Mouse (Mus musculus) lung, embryonic 16.5 days (tissue): ENCODE data around the gene Cacna1e. TPM values are rescaled to one million over a fixed set of nuclear protein-coding genes. Genes with fewer than 3 reads are reported as not detected.

Experiments used
- ATAC-seq: fragments of 200-750 bp; cut with Nextera tagmentation; 2 replicates; pipeline ENCODE4 v1.8.0; 2017; ENCODE audit warnings: low read depth, mild to moderate bottlenecking, moderate library complexity
- H3K27ac ChIP-seq: fragments of 300-500 bp; sonication (generic); 2 replicates; pipeline ENCODE4 v1.5.1; 2014; ENCODE audit warnings: mild to moderate bottlenecking, control low read depth, low read length
- H3K27me3 ChIP-seq: fragments of 300-500 bp; sonication (generic); 2 replicates; pipeline ENCODE4 v1.6.1; 2014; ENCODE audit warnings: low read depth, low read length, mixed read lengths; ENCODE audit not compliant: control insufficient read depth, insufficient read depth
- H3K36me3 ChIP-seq: fragments of 300-500 bp; sonication (generic); 2 replicates; pipeline ENCODE4 v1.6.1; 2014; ENCODE audit warnings: low read length; ENCODE audit not compliant: control insufficient read depth, insufficient read depth
- H3K4me1 ChIP-seq: fragments of 300-500 bp; sonication (generic); replicated peaks from 2 replicates; pipeline ENCODE4 v1.6.1; 2014; ENCODE audit warnings: low read length, mixed read lengths; ENCODE audit not compliant: control insufficient read depth, insufficient read depth
- H3K4me2 ChIP-seq: fragments of 300-500 bp; sonication (generic); 2 replicates; pipeline ENCODE4 v1.6.1; 2014; ENCODE audit warnings: low read depth, low read length, control low read depth
- H3K4me3 ChIP-seq: fragments of 300-500 bp; sonication (generic); 2 replicates; pipeline ENCODE4 v1.5.1; 2014; ENCODE audit warnings: mild to moderate bottlenecking, low read length, control low read depth
- H3K9ac ChIP-seq: fragments of 300-500 bp; sonication (generic); 2 replicates; pipeline ENCODE4 v1.6.1; 2014; ENCODE audit warnings: low read length, control low read depth
- H3K9me3 ChIP-seq: fragments of 300-500 bp; sonication (generic); 2 replicates; pipeline ENCODE4 v1.6.1; 2016; ENCODE audit warnings: low read length; ENCODE audit not compliant: control insufficient read depth
- WGBS: fragments of 180-500 bp; shearing (Covaris S2); extraction: QIAGEN DNeasy Blood & Tissue Kit; methylation state at CpG from one replicate; pipeline ENCODE4 v1.1.7; 2014; 5-methylcytosine and 5-hydroxymethylcytosine counted together
- polyA plus RNA-seq: library from polyadenylated mRNA; unstranded; fragments of >200 nt; fragmentation: Nextera tagmentation; extraction: Ambion mirVana; gene quantifications from 2 replicates; pipeline ENCODE4 v1.2.1, GENCODE M21; 2015

Cacna1e gene
- polyA plus RNA-seq, 1 experiment from 2014 or later = 0.19 TPM

DNA sequence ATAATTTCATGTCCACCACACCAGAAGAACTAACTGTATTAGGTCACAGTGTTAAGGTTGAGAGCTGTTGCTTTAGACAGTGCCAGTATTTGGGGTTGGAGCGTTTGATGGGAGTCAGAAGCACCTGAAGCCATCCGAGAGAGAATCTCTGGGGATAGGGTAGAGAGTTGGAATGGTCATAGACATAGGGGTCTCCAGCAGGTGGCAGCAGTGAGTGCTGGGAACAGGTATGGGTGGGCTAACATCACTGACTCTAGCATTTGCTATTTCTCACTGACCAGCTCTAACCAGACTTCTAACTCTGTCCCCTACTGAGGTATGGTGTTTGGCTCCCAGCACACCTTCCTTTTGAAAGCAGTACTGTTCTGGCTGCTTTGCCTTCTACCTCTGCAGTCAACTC is 87.6 kb downstream of the Cacna1e start:
- Histone ChIP-seq H3K27me3 (no peaks in the 10 kb centered on the region), H3K27ac (no peak overlapping the region), H3K4me1 (peaks cover 3% of the 10 kb centered on the region; the same call in 1 of the 2 replicates), H3K4me2 (no peak overlapping the region), H3K9ac (no peak overlapping the region), H3K36me3 (no peaks in the 10 kb centered on the region), H3K9me3 (no peaks in the 10 kb centered on the region), H3K4me3 (no peak overlapping the region)
- no peak for ATAC-seq
- 59% methylated on average over 2 of the region's 2 CpGs for WGBS

DNA sequence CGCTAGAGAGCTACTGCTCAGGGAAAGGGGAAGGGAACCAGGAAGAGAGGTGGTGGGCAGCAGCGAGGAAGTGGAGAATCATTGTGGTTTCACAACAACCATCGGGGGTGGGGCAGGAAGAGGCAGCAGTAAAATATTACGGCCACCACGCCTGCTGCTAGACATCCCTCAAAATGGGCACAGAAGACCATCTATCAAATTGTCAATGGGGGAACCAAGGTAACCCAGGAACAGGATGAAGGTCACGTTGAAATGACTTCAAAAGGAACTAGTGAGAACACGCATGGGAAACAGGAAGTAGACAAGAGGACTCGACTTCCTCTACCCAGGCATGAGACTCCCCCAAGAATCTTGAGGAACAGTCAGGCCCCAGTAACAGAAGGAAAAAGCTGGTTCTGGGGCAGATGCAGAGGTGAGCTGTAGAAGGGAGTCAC is 89.8 kb downstream of the Cacna1e start:
- ATAC-seq = no peak
- peaks cover 3% of the 10 kb centered on the region; the same call in 1 of the 2 replicates for H3K4me1 ChIP-seq
- no peaks in the 10 kb centered on the region for H3K36me3 ChIP-seq
- H3K9ac ChIP-seq = no peak overlapping the region
- 65% methylated on average over 8 of the region's 8 CpGs for WGBS
- H3K27me3 ChIP-seq = no peaks in the 10 kb centered on the region
- H3K4me3 ChIP-seq = no peak overlapping the region
- H3K9me3 ChIP-seq = no peaks in the 10 kb centered on the region
- no peak overlapping the region for H3K27ac ChIP-seq
- no peak overlapping the region for H3K4me2 ChIP-seq

GRCm38 (mm10) chr1:154791544-154792174 is 92.6 kb downstream of the Cacna1e start:
- Histone ChIP-seq H3K36me3 (no peaks in the 10 kb centered on the region), H3K4me1 (peaks cover 5% of the 10 kb centered on the region; the same call in 1 of the 2 replicates), H3K27me3 (no peaks in the 10 kb centered on the region), H3K4me3 (no peak overlapping the region), H3K9me3 (no peaks in the 10 kb centered on the region), H3K9ac (no peak overlapping the region), H3K27ac (peak overlapping the region; percentile 35), H3K4me2 (no peak overlapping the region)
- 0 out of 2 replicates have a peak, but pooled peaks have one; percentile 34 for ATAC-seq
- 49% methylated on average over 13 of the region's 13 CpGs for WGBS

GRCm38 (mm10) chr1:154788491-154788890 is 95.8 kb downstream of the Cacna1e start:
- 74% methylated on average over 4 of the region's 4 CpGs for WGBS
- Histone ChIP-seq H3K4me2 (no peak overlapping the region), H3K36me3 (no peaks in the 10 kb centered on the region), H3K4me1 (peaks cover 5% of the 10 kb centered on the region; the same call in 1 of the 2 replicates), H3K9me3 (no peaks in the 10 kb centered on the region), H3K27me3 (no peaks in the 10 kb centered on the region), H3K9ac (no peak overlapping the region), H3K27ac (no peak overlapping the region), H3K4me3 (no peak overlapping the region)
- no peak for ATAC-seq

- Histone ChIP-seq H3K27ac (no peak overlapping the region), H3K4me2 (no peak overlapping the region), H3K36me3 (no peaks in the 10 kb centered on the region), H3K9me3 (no peaks in the 10 kb centered on the region), H3K27me3 (no peaks in the 10 kb centered on the region), H3K4me1 (peaks cover 5% of the 10 kb centered on the region; the same call in 1 of the 2 replicates), H3K4me3 (no peak overlapping the region), H3K9ac (no peak overlapping the region)
- 4% methylated on average over 5 of the region's 5 CpGs for WGBS
- ATAC-seq = peak; percentile 53
Observed at GRCm38 (mm10) chr1:154788069-154788468, 96.2 kb downstream of the Cacna1e start.

DNA sequence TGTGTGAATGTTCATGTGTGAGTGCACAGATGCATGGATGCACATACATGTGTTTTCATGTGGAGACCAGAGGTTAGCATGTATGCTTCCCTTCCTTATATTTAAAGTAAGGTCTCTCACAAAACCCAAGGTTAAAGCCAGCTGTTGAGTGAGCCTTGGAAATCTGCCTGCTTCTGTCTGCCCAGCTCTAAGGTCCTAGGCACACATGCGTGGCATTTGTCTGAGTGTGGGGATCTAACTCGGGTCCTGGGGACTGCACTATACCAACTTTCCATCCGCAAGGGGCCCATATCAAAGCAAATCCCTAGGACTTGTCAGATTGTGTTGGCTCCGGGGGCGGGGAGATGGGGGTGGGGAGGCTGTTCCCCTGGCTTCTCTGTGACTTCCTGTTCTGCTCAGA is 96.9 kb downstream of the Cacna1e start:
- Histone ChIP-seq H3K27ac (no peak overlapping the region), H3K4me1 (peaks cover 5% of the 10 kb centered on the region; the same call in 1 of the 2 replicates), H3K27me3 (no peaks in the 10 kb centered on the region), H3K4me3 (no peak overlapping the region), H3K9me3 (no peaks in the 10 kb centered on the region), H3K36me3 (no peaks in the 10 kb centered on the region), H3K4me2 (no peak overlapping the region), H3K9ac (no peak overlapping the region)
- ATAC-seq = no peak
- 40% methylated on average over 5 of the region's 5 CpGs for WGBS

- H3K4me1 ChIP-seq = 0 out of 2 replicates have a peak, but pooled peaks cover 2% of the 10 kb centered on the region
- whole genome bisulfite sequencing = 8% methylated on average over 4 of the region's 4 CpGs
- no peaks in the 10 kb centered on the region for H3K36me3 ChIP-seq
- H3K4me2 ChIP-seq = peak overlapping the region; percentile 34
- H3K9ac ChIP-seq = 0 out of 2 replicates have a peak overlapping the region, but pooled peaks have one; percentile 42
- H3K27ac ChIP-seq = no peak overlapping the region
- no peaks in the 10 kb centered on the region for H3K27me3 ChIP-seq
- H3K4me3 ChIP-seq = no peak overlapping the region
- ATAC-seq = peak; percentile 58
- H3K9me3 ChIP-seq = no peaks in the 10 kb centered on the region
Observed at GRCm38 (mm10) chr1:154786243-154786669, 98.0 kb downstream of the Cacna1e start.

GRCm38 (mm10) chr1:154784862-154785261 is 99.4 kb downstream of the Cacna1e start:
- Histone ChIP-seq H3K4me1 (0 out of 2 replicates have a peak, but pooled peaks cover 2% of the 10 kb centered on the region), H3K27me3 (no peaks in the 10 kb centered on the region), H3K4me3 (no peak overlapping the region), H3K9me3 (no peaks in the 10 kb centered on the region), H3K27ac (no peak overlapping the region), H3K4me2 (no peak overlapping the region), H3K9ac (no peak overlapping the region), H3K36me3 (no peaks in the 10 kb centered on the region)
- ATAC-seq = no peak
- WGBS = 14% methylated on average over 12 of the region's 12 CpGs

DNA sequence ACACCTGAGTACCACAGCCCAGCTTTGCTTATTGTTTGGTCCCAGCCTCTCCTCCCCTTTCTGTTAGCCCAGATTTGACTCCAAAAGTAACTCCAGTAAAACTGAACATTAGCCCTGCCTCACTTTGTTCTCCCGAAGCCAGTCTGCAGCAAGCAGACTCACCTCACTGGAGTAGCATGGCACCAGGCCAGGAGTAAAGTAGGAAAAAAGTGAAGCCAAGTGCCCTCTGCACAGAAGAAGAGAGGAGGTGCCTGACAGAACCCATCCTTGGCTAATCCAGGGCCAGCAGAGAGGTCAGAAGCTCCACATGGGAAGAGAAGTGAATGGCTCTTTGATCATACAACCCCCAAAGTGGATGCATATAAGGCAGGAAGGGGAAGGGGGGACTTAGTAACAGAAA is 100.8 kb downstream of the Cacna1e start:
- H3K27me3 ChIP-seq = no peaks in the 10 kb centered on the region
- 39% methylated on average over 1 of the region's 1 CpGs for WGBS
- no peak overlapping the region for H3K4me2 ChIP-seq
- no peak overlapping the region for H3K9ac ChIP-seq
- H3K4me1 ChIP-seq = no peaks in the 10 kb centered on the region
- H3K9me3 ChIP-seq = no peaks in the 10 kb centered on the region
- no peak overlapping the region for H3K27ac ChIP-seq
- no peak overlapping the region for H3K4me3 ChIP-seq
- H3K36me3 ChIP-seq = no peaks in the 10 kb centered on the region
- ATAC-seq = no peak
